Mouse (Mus musculus) layer of hippocampus, adult 9-10 months (tissue): ENCODE measurements around the gene Olfr1238.

Experiments
- DNase-seq: peaks from one replicate; pipeline ENCODE4 v3.0.0; 2022; ENCODE audit warnings: low spot score

Olfr1238 gene

DNA sequence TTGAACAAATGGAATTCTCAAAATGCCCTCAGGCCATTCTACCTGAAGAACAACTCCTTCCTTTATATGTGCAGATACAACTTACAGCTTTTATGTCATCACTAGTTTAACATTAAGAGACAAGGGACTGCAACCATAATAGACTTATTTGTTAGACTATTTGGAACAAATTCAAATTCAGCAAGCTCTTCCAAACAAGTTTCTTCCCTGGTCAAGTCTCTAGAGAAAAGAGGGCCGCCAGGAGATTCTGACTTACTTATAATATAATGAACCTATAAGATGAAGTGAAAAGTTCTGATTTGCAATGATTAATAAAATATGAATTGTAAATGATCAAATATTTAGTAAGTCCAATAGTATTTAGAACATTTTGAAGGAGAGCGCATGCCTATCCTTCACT lies at the start of gene Olfr1238:
Gene Olfr1238, minus strand, starts transcription at position 101 of the 400 bp plus-strand sequence.
- no peak for DNase-seq

DNA sequence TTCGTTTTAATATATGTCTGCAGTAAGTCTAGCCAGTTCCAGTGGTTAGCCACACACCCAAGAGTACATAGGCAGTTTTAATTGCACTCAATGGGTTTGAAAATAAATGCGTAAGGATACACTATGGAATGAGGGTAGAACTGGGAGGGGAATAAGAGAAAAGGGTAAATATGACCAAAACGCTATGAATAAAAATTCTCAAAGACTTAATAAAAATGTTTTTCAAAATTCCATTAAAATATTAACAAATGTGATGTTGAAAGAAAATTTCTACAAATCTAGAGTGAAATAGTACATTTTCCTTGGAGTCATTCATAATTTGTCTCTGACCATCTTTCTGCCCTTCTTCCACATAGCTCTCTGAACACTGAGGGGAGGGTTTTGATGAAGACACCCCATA lies 33.4 kb upstream of the Olfr1238 start, which contains the start of gene Olfr1240:
Gene Olfr1240, minus strand, starts transcription at position 101 of the 400 bp plus-strand sequence.
- no peak for DNase-seq

DNA sequence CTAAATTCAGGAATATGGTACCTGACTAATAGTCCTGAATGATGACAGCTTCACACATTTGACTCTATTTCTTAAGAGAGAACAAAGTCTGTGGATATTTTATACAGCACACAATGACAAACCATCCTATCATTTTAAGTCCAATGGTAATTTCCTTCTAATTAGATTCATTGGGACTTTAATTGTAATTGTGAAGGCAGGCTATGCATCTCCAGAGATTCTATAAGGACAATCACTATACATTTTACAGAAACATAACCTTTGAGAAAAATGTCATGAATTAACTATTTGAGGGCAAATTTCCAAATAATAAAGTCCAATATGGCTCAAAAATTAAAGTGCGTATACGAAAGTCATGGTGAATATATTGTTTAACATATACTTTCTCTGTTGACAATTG lies 10.8 kb upstream of the Olfr1238 start, which contains the start of gene Olfr1239:
Gene Olfr1239, minus strand, starts transcription at position 101 of the 400 bp plus-strand sequence.
- DNase-seq: no peak

DNA sequence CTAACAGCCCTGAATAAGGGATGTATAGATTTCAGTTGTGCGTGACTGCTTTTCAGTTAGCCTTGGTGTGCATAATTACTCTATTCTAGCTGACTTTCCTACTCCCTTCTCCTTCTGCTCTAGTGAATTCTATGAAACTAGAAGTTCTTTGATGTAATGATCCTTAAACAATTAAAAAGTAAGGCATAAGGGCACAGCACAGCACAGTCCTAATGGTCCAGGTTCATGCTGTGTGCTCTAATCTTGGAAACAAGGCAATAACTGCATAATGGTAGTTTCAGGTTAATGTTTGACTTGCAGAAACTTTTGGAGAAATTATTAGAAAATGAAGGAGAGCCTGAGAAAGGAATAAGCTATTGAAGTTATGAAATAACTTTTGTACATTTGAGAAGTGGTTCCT lies 5.1 kb upstream of the Olfr1238 start:
- no peak for DNase-seq

DNA sequence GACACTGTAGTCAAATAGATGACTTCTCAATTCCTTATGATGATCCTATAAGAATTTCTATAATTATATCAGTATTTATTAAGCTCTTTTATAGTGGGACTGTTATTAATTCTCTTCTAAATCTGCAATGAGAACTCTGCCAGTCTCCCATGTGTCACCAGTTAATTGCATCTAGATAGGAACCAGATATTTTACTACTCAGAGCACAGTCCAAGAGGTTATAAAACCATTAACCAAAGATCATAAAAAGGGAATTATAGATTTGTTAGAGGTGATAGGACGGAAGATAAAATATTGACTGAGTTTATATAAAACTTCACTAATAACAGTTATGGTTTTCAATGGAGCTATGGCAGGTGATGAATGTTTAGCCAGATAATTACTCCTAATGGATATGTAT lies 8.6 kb downstream of the Olfr1238 start:
- no peak for DNase-seq

DNA sequence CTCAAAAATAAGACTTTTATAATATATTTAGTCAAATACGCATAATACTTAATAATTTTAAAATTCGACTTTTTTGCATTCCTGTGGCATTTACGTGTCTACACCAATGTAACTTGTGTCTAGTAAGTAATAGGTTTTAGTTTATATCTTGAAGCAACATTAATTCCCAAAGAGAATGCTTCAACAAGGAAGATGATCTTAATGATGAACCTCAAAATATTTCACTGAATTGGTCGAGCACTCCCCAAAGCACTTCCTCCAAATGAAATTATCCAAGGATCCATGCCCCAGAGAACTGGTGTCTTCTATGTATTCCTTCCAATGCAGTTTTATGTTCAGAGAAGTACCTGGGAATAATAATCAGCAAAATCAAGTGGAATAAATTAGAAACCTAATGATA lies 44.7 kb downstream of the Olfr1238 start, which contains the start of gene Olfr1234:
Gene Olfr1234, minus strand, starts transcription at position 101 of the 400 bp plus-strand sequence.
- no peak for DNase-seq
